Mouse (Mus musculus): ENCODE measurements around the gene Ap3s2.

DNA sequence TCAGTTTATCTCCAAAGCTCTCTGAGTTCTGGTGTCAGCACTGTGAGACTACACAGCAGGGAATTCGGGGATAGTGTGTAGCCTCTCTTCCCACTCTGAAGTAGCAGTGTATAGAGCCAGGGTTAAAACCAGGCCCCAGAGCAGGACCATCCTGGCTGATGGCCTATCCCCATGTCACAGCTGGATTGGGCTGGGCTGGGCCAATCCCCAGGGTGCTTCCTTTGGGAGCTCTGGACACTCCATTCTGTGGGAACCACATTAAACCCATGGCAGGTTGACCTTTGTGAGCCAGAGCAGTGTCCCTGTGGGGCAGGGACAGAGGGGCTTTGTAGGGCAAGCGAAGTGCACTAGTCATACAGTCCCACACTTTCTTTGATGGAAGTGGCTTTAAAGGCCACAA, 74.1 kb downstream of the Ap3s2 start:
- TF ChIP-seq ZNF384 (IDR thresholded peaks at IDR 0.05; ENCODE audit: low read depth, low read length) (no peak), ZC3H11A (IDR thresholded peaks at IDR 0.05; ENCODE audit: borderline replicate concordance, low read depth, low read length) (no peak), CHD2 (IDR thresholded peaks at IDR 0.05; ENCODE audit: low read depth, low read length) (no peak), MAFK (IDR thresholded peaks at IDR 0.05; ENCODE audit: insufficient read depth, low read depth, low read length) (no peak), HCFC1 (IDR thresholded peaks at IDR 0.05; ENCODE audit: borderline replicate concordance, insufficient read depth, low read length) (no peak)
